Mouse (Mus musculus) bone marrow macrophage, adult 2 months (primary cell): ENCODE measurements around the gene Kif24. TPM values are rescaled to one million over a fixed set of nuclear protein-coding genes. Genes with fewer than 3 reads are reported as not detected.
A peak's percentile ranks its signal among the peaks of the same experiment; 100 is the strongest.

Experiments used
- H3K27ac ChIP-seq: 2 replicates; pipeline ENCODE4 v1.5.1; 2012; ENCODE audit warnings: low read depth, low read length; ENCODE audit not compliant: insufficient read depth
- H3K4me1 ChIP-seq: 2 replicates; pipeline ENCODE4 v1.6.1; 2012; ENCODE audit warnings: low read length; ENCODE audit not compliant: control insufficient read depth, insufficient read depth
- H3K4me3 ChIP-seq: 2 replicates; pipeline ENCODE4 v1.5.1; 2012; ENCODE audit warnings: mild to moderate bottlenecking, low read length, moderate library complexity; ENCODE audit not compliant: insufficient read depth
- CTCF ChIP-seq: IDR thresholded peaks from 2 replicates; pipeline ENCODE4 v1.5.1; 2012; ENCODE audit warnings: low read depth, mild to moderate bottlenecking, low read length, moderate library complexity
- POLR2A ChIP-seq: IDR thresholded peaks from 2 replicates; pipeline ENCODE4 v1.6.1; 2012; ENCODE audit warnings: mild to moderate bottlenecking, low read depth, low read length, borderline replicate concordance
- polyA plus RNA-seq: library from polyadenylated mRNA; stranded (reverse); fragments of >200 nt; gene quantifications from 2 replicates; pipeline ENCODE4 v1.2.4, GENCODE M21; 2012; ENCODE audit not compliant: missing spikeins, insufficient read depth, insufficient read length

The Kif24 gene
- polyA plus RNA-seq, 1 experiment, result 4.0 TPM

GRCm38 (mm10) chr4:41469199-41469598 lies 4.5 kb upstream of the Kif24 start:
- Histone ChIP-seq H3K4me1 (peaks cover 8% of the 10 kb centered on the region), H3K27ac (peak overlapping the region; percentile 58), H3K4me3 (peak overlapping the region; percentile 2; the same call in 1 of the 2 replicates)
- TF ChIP-seq CTCF (no peak), POLR2A (no peak)

DNA sequence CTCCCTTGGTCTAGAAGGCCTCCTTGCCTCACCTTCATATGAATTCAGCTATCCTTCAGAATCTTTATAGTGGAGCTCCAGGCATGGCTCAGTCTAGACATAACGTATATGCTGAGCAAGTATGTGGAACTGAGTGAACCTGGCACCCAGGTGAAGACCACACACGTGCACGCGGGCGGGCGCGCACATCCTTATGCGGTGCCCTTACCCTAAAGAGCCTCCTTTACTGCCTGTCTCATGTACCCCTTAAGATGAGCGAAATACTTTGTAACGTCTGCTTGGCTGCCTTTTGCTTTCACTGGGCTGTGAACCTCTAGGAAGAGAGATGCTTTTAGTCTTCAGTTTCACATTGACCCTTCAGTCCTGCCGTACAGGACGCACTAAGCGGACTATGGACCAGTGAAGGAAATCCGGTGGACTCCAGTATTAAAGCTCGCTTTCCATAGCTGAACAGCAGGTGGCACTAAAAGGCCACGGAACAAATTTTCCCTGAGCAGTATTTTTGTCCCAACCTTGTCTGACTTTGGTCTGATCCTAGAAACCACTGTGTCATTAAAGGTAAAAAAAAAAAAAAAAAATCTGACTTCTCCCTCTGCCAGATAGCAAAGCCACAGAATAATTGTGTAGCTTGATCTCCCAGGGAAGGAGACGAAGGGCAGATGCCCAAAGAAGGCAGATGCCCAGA lies 3.9 kb upstream of the Kif24 start:
- peaks cover 8% of the 10 kb centered on the region for H3K4me1 ChIP-seq
- H3K27ac ChIP-seq, result peak overlapping the region; percentile 58
- TF ChIP-seq CTCF (peak; percentile 11; the same call in 1 of the 2 replicates), POLR2A (no peak)
- H3K4me3 ChIP-seq, result peak overlapping the region; percentile 2; the same call in 1 of the 2 replicates

DNA sequence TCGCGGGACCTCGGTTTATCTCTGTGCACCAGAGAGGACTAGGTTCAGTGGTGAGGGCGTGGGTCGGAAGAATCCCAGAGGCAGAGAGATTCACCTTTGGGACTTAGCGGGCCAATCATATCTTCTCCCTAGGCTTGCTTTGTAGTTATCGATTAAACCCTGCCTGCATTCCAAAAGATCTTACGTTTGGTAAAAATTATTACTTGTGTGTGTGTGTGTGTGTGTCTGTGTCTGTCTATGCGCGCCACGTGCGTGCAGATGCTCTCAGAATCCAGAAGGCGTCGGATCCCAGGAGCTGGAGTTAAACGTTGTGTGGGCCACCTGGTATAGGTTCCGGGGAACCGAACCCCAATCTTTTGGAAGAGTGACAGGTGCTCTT lies 589 bp upstream of the Kif24 start:
- TF ChIP-seq POLR2A, result no peak
- no peak for TF ChIP-seq CTCF
- Histone ChIP-seq H3K4me3 (peak overlapping the region; percentile 90), H3K27ac (peak overlapping the region; percentile 27; the same call in 1 of the 2 replicates), H3K4me1 (peaks cover 16% of the 10 kb centered on the region)

DNA sequence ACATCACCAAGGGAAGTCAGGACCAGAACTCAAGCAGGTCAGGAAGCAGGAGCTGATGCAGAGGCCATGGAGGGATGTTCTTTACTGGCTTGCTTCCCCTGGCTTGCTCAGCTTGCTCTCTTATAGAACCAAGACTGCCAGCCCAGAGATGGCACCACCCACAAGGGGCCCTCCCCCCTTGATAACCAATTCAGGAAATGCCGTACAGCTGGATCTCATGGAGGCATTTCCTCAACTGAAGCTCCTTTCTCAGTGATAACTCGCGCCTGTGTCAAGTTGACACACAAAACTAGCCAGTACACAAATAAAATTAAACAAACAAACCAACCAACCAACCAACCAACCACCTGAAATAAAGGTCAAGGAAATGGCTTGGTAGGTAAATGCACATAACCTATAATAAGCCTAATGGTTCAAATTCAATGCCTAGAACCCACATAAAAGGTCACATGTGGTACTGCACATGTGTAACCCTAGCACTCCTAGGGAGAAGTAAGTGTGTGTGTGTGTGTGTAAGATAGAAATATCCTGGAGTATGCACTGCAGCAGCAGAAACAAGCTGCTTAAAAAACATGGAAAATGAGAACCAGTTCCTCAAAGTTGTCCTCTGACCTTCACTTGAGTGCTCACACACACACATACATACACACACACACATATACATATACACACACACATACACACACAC lies 1.5 kb downstream of the Kif24 start:
- Histone ChIP-seq H3K4me3 (peak overlapping the region; percentile 86), H3K4me1 (peaks cover 11% of the 10 kb centered on the region), H3K27ac (peak overlapping the region; percentile 57)

DNA sequence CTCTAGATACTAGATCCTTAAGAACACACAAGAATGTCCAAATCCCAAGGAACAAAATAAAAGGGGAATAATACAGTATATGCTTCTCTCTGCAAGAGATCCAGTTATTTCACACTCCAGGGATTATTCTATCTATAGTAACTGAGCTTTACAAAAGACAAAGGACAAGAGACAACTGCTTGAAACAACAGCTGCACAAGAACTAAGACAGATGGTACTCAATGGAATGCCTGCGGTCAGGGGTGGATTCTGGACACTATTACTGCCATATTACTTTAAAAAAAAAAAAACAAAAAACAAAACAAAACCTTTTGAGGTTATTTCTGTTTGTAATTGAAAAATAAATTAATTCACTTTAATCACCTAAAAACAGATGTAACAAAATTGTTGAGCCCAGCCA lies 4.0 kb downstream of the Kif24 start:
- no peak overlapping the region for H3K27ac ChIP-seq
- H3K4me3 ChIP-seq, result no peak overlapping the region
- no peak for TF ChIP-seq CTCF
- peaks cover 8% of the 10 kb centered on the region for H3K4me1 ChIP-seq

- Histone ChIP-seq H3K4me1 (no peaks in the 10 kb centered on the region), H3K27ac (no peak overlapping the region), H3K4me3 (no peak overlapping the region)
- TF ChIP-seq POLR2A (no peak), CTCF (no peak)
Measured at GRCm38 (mm10) chr4:41447595-41447994, 17.1 kb downstream of the Kif24 start.

GRCm38 (mm10) chr4:41442790-41443302 lies 21.8 kb downstream of the Kif24 start:
- TF ChIP-seq POLR2A (no peak), CTCF (no peak)
- H3K4me1 ChIP-seq, result no peaks in the 10 kb centered on the region
- no peak overlapping the region for H3K27ac ChIP-seq
- no peak overlapping the region for H3K4me3 ChIP-seq

DNA sequence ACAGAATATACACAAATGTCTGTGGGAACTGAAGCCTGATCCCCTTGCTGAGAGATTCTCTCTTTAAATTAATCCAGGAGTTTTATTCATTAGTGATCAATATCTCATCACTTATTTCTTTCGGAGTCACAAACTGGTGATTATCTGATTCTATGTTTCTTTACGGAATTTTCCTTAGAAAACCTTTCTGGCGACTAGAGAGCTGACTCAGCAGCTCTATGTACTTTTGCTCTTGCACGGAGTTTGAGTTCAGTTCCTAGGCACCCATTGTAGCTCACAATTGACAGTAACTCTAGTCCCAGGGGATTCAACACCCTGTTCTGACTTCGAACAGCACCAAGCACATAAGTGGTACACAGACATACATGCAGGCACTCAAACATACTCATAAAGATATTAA lies 25.8 kb downstream of the Kif24 start:
- TF ChIP-seq POLR2A (no peak), CTCF (no peak)
- Histone ChIP-seq H3K27ac (no peak overlapping the region), H3K4me3 (no peak overlapping the region), H3K4me1 (no peaks in the 10 kb centered on the region)

DNA sequence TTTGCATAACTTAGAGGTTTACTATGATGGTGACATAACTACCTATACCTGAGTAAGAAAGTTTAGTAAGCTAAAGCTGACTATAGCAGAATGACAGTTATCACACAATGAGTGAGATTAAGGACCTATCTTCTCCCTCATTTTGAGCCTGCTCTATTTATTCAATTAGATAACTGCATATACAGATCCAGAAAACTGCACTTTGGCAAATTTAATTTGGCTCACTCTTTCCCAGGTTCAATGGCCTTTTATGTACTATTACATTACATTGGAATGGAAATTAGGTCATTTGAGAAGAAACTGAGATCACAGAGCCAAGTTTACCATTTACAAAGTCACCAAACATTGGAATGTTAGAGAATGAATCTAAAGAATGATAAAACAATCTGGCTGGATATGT lies 47.7 kb downstream of the Kif24 start:
- TF ChIP-seq POLR2A (no peak), CTCF (no peak)

DNA sequence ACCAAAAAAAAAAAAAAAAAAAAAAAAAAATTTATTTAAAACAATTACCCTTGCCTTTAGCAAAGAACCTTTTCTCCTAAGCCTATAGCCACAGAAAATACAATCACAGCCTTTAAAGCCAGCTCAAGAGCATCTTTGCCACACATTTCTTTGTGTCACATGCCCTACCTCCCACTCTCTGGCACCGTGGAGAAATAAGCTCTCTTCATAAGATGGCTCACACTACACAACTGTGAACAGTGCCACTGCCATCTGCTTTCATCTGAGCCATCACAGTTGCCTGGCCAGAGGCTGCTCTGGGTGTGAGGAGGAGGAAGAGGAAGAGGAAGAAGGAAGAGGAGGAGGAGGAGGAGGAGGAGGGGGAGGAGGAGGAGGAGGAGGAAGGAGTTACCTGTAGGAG lies 55.3 kb downstream of the Kif24 start:
- TF ChIP-seq POLR2A (no peak), CTCF (no peak)
- no peak overlapping the region for H3K27ac ChIP-seq
- H3K4me3 ChIP-seq, result no peak overlapping the region
- no peaks in the 10 kb centered on the region for H3K4me1 ChIP-seq

More for the DNA sequence above, 47.7 kb downstream of the Kif24 start:
- Histone ChIP-seq H3K4me3 (no peak overlapping the region), H3K27ac (no peak overlapping the region), H3K4me1 (no peaks in the 10 kb centered on the region)

DNA sequence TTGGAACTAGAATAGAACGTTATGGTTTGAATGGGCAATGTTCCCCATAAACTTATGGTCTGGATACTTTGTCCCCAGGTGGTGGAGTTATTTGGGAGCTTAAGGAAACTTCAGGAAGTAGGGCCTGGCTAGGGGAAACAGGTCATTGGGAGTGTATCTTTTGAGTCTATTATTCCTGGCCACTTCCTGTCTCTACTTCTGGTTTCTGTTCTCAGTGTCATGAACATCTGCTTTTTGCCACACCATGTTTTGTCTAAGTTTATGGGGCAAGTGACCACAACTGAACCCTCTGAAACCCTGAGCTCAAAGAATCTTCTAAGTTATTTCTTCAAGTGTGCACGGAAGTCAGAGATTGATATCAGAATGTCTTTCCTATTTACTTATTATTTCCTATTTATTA lies 57.3 kb downstream of the Kif24 start:
- Histone ChIP-seq H3K4me1 (no peaks in the 10 kb centered on the region), H3K27ac (no peak overlapping the region), H3K4me3 (no peak overlapping the region)
- TF ChIP-seq POLR2A (no peak), CTCF (no peak)
